Mouse (Mus musculus) neural tube, embryonic 15.5 days (tissue): Measurements from ENCODE around the gene Mapk8ip2. TPM values are rescaled to one million over a fixed set of nuclear protein-coding genes. Genes with fewer than 3 reads are reported as not detected.

Experiments used
- ATAC-seq: fragments of 200-750 bp; cut with Nextera tagmentation; 2 replicates; pipeline ENCODE4 v1.8.0; 2017; ENCODE audit warnings: mild to moderate bottlenecking, moderate TSS enrichment, moderate library complexity; ENCODE audit not compliant: low FRiP score
- H3K27ac ChIP-seq: fragments of 300-500 bp; sonication (generic); replicated peaks from 2 replicates; pipeline ENCODE4 v1.5.1; 2015; ENCODE audit warnings: mild to moderate bottlenecking, inconsistent platforms
- H3K27me3 ChIP-seq: fragments of 300-500 bp; sonication (generic); replicated peaks from 2 replicates; pipeline ENCODE4 v1.6.1; 2015; ENCODE audit warnings: inconsistent platforms
- H3K36me3 ChIP-seq: fragments of 300-500 bp; sonication (generic); 2 replicates; pipeline ENCODE4 v1.6.1; 2015; ENCODE audit warnings: inconsistent platforms
- H3K4me1 ChIP-seq: fragments of 300-500 bp; sonication (generic); 2 replicates; pipeline ENCODE4 v1.6.1; 2015; ENCODE audit warnings: inconsistent platforms
- H3K4me2 ChIP-seq: fragments of 300-500 bp; sonication (generic); 2 replicates; pipeline ENCODE4 v1.6.1; 2015; ENCODE audit warnings: inconsistent platforms, mild to moderate bottlenecking, moderate library complexity
- H3K4me3 ChIP-seq: fragments of 300-500 bp; sonication (generic); replicated peaks from 2 replicates; pipeline ENCODE4 v1.5.1; 2015; ENCODE audit warnings: mild to moderate bottlenecking, inconsistent platforms
- H3K9ac ChIP-seq: fragments of 300-500 bp; sonication (generic); replicated peaks from 2 replicates; pipeline ENCODE4 v1.6.1; 2015; ENCODE audit warnings: mild to moderate bottlenecking, inconsistent platforms
- H3K9me3 ChIP-seq: fragments of 300-500 bp; sonication (generic); replicated peaks from 2 replicates; pipeline ENCODE4 v1.6.1; 2016; ENCODE audit warnings: inconsistent platforms
- WGBS: fragments of 180-500 bp; shearing (Covaris S2); methylation state at CpG from one replicate; pipeline ENCODE4 v1.1.7; 2015; ENCODE audit warnings: mixed read lengths; 5-methylcytosine and 5-hydroxymethylcytosine counted together
- polyA plus RNA-seq: library from polyadenylated mRNA; unstranded; fragments of >200 nt; fragmentation: Nextera tagmentation; extraction: Ambion mirVana; gene quantifications from 2 replicates; pipeline ENCODE4 v1.2.1, GENCODE M21; 2015

Mapk8ip2 gene
- polyA plus RNA-seq, 1 experiment from 2014 or later = 85.4 TPM

DNA sequence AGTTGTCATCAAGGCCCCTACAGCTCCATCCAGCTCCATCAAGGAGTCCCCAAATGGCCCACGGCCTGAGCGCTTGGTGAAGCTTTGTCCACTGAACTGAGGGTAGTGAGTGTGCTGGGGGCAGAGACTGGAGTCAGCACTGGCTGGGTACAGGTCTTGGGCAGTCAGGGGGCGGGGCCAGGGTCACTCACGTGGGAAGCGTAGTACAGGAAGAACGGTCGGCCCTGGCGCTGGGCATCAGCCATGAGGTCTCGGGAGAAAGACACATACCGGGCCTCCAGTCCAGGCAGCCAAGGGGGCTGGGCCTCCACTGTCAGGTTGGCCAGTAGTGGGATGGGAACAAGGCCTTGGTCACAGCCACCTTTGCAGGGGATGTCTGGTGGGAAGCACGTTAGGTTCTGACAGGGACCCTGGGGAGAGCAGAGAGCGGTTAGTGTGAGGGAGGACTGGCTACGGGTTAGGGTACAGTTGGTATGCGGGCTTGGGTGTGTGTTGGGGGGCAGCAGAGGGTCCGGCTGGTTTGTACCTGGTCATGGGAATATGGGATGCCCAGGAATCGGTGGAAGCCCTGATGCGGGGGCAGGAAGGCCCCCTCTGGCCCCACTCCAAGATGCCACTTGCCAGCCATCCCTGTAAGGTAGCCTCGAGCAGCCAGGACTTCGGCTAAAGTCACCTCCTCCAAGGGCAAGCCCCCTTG lies 21.0 kb downstream of the Mapk8ip2 start:
- H3K4me2 ChIP-seq = peak overlapping the region; percentile 63
- H3K27me3 ChIP-seq = no peaks in the 10 kb centered on the region
- no peak overlapping the region for H3K27ac ChIP-seq
- no peaks in the 10 kb centered on the region for H3K36me3 ChIP-seq
- 93% methylated on average over 19 of the region's 19 CpGs for WGBS
- peaks cover 30% of the 10 kb centered on the region for H3K4me1 ChIP-seq
- no peaks in the 10 kb centered on the region for H3K9me3 ChIP-seq
- ATAC-seq = no peak
- peak overlapping the region; percentile 57 for H3K4me3 ChIP-seq
- no peak overlapping the region for H3K9ac ChIP-seq

DNA sequence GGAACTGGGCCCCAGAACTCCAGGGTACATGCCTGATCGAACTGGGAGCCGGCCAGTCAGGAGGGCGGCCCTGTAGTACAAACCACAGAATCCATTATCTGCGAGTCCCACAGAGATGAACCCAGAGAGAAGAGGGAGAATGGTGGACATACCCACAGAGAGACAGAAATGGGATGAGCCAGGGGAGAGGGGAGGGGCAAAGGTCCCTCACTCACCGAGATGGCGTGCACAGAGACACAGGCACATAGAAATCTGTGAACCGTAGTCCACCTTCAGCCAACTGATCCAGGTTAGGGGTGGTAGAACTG lies 21.5 kb downstream of the Mapk8ip2 start:
- H3K27ac ChIP-seq = peak overlapping the region; percentile 86; the same call in 1 of the 2 replicates
- peak overlapping the region; percentile 63 for H3K4me2 ChIP-seq
- no peaks in the 10 kb centered on the region for H3K36me3 ChIP-seq
- H3K27me3 ChIP-seq = no peaks in the 10 kb centered on the region
- no peaks in the 10 kb centered on the region for H3K9me3 ChIP-seq
- H3K4me1 ChIP-seq = peaks cover 30% of the 10 kb centered on the region
- peak overlapping the region; percentile 57 for H3K4me3 ChIP-seq
- peak; percentile 0; the same call in 1 of the 2 replicates for ATAC-seq
- 90% methylated on average over 7 of the region's 7 CpGs for WGBS
- H3K9ac ChIP-seq = peak overlapping the region; percentile 45

DNA sequence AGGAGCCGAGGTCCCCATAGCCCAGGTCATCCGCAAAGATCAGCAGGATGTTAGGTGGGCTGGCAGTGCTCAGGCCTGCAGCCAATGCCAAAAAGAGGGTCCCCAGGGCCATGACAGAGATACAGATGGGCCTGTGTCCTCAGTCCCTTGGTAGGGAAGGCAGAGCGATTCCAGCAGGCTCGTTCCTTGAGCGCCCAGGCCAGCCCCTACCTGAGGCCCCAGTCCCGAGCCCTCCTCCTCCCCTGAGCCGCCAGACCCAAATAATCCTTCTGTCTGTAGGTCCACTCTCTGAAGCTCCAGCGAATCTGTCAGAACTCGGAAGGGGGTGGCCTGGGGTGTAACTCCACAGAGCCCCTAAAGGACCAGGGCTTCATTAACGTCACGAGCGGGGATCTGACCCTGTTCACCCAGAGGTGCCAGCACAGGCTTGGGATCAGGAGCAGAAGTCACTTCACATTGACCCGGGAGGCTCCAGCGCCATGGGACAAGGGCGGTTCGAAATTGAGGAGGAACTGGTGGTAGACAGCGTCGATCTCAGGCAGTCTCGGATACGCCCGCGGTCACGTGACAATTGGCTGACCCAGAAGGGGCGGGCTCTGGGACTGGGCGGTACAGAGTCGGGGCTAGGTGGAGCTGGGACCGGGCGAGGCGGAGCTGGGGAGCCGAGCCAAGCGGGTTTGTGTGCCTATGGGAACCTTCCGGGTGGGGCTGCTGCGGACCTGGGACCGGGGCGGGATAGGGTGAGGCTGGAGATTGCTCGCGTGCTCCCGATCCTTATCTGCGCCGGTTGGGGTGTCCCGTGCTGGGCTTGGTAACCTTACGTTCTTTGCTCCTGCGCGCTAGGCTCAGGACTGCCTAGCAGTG lies 22.1 kb downstream of the Mapk8ip2 start:
- peak overlapping the region; percentile 45 for H3K9ac ChIP-seq
- H3K27ac ChIP-seq = peak overlapping the region; percentile 86
- peak; percentile 96 for ATAC-seq
- H3K4me3 ChIP-seq = peak overlapping the region; percentile 57
- peaks cover 30% of the 10 kb centered on the region for H3K4me1 ChIP-seq
- H3K4me2 ChIP-seq = peak overlapping the region; percentile 63
- H3K36me3 ChIP-seq = no peaks in the 10 kb centered on the region
- H3K9me3 ChIP-seq = no peaks in the 10 kb centered on the region
- no peaks in the 10 kb centered on the region for H3K27me3 ChIP-seq
- WGBS = 10% methylated on average over 39 of the region's 44 CpGs

DNA sequence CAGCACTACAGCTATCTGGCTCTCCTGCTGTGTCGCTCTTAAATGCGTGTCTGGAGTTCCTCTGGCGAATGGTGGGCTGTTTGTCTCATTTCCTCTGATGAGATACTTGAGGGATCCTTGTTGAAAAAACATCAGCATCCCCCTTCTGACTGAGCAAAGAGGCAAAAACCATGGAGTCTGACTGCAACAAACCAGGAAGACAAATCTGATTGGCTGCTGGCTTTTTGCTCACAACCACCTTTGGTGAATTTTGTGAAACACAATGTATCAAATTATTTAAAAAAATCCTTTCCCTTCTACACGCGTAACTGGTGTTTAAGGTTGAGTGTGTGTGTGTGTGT lies 22.7 kb downstream of the Mapk8ip2 start:
- WGBS = 9% methylated on average over 5 of the region's 5 CpGs
- ATAC-seq = peak; percentile 36

DNA sequence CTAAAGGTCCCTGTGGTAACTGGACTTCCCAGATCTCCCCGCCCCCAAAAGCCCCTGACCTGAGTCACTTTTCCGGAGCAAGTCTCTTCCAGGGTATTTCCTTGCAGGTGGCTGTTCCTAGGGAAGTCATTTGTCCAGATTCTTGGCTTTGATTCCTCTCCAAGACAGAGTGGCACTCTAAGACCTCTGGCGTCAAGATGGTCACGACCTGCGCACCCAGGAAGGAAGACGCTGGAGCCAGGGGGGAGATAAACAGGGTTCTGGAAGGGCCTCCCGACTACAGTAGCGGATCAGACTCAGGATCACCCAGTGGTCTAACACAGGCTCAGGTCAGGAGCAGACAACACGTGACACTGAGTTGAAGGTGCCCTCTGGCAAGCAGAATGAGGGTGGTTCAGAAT lies 23.4 kb downstream of the Mapk8ip2 start, which contains the start of gene Arsa:
TSS of gene Arsa (minus strand) at position 335 of the 401 bp plus-strand sequence.
- Histone ChIP-seq H3K4me3 (peak within 1 kb of the TSS; percentile 57), H3K9me3 (no peaks in the 10 kb centered on the region), H3K4me2 (peak within 1 kb of the TSS; percentile 63), H3K9ac (peak within 1 kb of the TSS; percentile 45), H3K36me3 (no peaks in the 10 kb centered on the region), H3K27me3 (no peaks in the 10 kb centered on the region), H3K27ac (peak within 1 kb of the TSS; percentile 86), H3K4me1 (peaks cover 30% of the 10 kb centered on the region)
- ATAC-seq = no peak
- WGBS = 40% methylated on average over 9 of the region's 9 CpGs

More for the DNA sequence above, 22.7 kb downstream of the Mapk8ip2 start:
- Histone ChIP-seq H3K27me3 (no peaks in the 10 kb centered on the region), H3K9ac (peak overlapping the region; percentile 45), H3K4me3 (peak overlapping the region; percentile 57), H3K4me1 (peaks cover 30% of the 10 kb centered on the region), H3K27ac (peak overlapping the region; percentile 86), H3K36me3 (no peaks in the 10 kb centered on the region), H3K9me3 (no peaks in the 10 kb centered on the region), H3K4me2 (peak overlapping the region; percentile 63)

DNA sequence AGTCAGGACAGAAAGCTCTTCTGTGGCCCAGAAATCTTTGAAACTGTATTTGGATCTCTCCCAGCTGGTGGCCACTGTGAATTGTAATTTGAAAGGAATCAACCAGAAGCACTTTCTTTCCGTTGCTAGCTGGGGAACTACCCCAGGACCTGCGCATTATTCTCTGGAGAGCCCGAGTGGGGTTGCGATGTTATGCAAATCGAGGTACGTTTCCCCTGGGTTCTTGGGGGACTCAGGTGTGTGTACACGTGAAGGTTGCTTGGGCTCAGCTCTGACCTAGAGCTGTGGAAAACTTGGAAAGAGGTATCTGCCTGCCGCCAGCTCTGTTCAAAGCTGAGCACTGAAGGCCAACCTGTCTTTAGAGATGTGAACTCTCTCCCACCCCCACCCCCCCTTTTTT lies 24.1 kb downstream of the Mapk8ip2 start:
- Histone ChIP-seq H3K4me2 (no peak overlapping the region), H3K9ac (no peak overlapping the region), H3K27me3 (no peaks in the 10 kb centered on the region), H3K27ac (no peak overlapping the region), H3K4me1 (peaks cover 30% of the 10 kb centered on the region), H3K9me3 (no peaks in the 10 kb centered on the region), H3K36me3 (no peaks in the 10 kb centered on the region), H3K4me3 (no peak overlapping the region)
- no peak for ATAC-seq
- WGBS = 45% methylated on average over 8 of the region's 8 CpGs

DNA sequence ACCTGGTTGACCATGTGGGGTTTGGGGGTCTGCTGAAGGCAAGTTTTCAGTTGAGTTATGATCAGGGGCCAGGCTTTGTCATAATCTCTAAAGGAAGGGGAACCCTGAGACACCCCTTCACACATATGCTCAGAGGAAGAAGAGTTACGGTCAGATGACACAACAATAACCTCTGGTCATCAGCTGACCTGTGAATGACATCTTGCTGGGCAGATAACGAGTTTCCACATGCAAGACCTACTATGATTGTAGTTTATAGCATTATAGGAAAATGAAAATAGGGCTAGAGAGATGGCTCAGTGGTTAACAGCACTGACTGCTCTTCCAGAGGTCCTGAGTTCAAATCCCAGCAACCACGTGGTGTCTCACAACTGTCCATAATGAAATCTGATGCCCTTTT lies 24.9 kb downstream of the Mapk8ip2 start:
- H3K9ac ChIP-seq = no peak overlapping the region
- no peak overlapping the region for H3K27ac ChIP-seq
- no peaks in the 10 kb centered on the region for H3K27me3 ChIP-seq
- WGBS = 83% methylated on average over 3 of the region's 3 CpGs
- peaks cover 30% of the 10 kb centered on the region for H3K4me1 ChIP-seq
- H3K4me2 ChIP-seq = no peak overlapping the region
- H3K4me3 ChIP-seq = no peak overlapping the region
- H3K9me3 ChIP-seq = no peaks in the 10 kb centered on the region
- ATAC-seq = no peak
- no peaks in the 10 kb centered on the region for H3K36me3 ChIP-seq

DNA sequence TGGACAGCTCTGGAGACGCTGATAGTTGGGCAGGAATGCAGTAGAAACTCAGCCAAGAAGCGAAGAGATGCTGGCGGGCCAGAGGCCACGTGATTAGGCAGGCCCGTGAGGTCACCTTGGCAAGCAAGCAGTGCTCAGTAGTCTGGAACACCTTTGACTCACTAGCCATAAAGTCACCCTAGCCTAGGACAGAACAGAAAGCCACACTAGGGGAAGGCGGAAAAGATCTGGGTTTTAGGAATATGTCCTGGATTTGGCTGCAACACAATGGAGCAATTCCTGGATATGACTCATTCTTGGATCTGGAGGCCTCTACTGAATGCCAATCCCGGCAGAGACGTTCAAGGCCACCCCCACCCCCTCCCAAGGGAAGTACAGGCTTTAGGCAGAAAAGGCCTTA lies 26.9 kb downstream of the Mapk8ip2 start:
- 88% methylated on average over 8 of the region's 8 CpGs for WGBS
- H3K9ac ChIP-seq = no peak overlapping the region
- H3K4me1 ChIP-seq = peaks cover 18% of the 10 kb centered on the region
- H3K36me3 ChIP-seq = no peaks in the 10 kb centered on the region
- H3K4me3 ChIP-seq = no peak overlapping the region
- H3K27me3 ChIP-seq = no peaks in the 10 kb centered on the region
- no peaks in the 10 kb centered on the region for H3K9me3 ChIP-seq
- ATAC-seq = no peak
- no peak overlapping the region for H3K4me2 ChIP-seq
- H3K27ac ChIP-seq = no peak overlapping the region

DNA sequence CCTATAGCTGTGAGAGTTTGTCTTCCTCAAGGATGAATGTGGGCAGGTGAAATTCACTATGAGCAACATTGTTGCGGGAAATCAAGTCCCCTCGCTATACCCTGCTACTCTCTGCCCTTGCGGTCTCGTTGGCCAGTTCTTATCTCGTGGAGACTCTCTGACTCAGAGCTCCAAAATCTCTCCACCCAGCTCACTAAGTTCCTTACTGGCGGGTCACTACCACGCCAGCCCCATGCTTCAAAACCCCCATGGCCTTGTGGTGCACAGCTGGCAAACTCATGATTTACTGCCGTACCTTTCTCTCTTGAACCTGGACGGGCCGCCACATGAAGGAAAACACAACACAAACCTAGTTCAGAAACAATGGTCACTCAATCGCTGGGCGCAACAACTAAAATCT lies 34.5 kb downstream of the Mapk8ip2 start:
- H3K27me3 ChIP-seq = no peaks in the 10 kb centered on the region
- H3K4me3 ChIP-seq = no peak overlapping the region
- no peak overlapping the region for H3K9ac ChIP-seq
- H3K36me3 ChIP-seq = no peaks in the 10 kb centered on the region
- H3K4me2 ChIP-seq = no peak overlapping the region
- H3K27ac ChIP-seq = no peak overlapping the region
- 85% methylated on average over 12 of the region's 12 CpGs for WGBS
- no peaks in the 10 kb centered on the region for H3K4me1 ChIP-seq
- no peaks in the 10 kb centered on the region for H3K9me3 ChIP-seq
- ATAC-seq = no peak

DNA sequence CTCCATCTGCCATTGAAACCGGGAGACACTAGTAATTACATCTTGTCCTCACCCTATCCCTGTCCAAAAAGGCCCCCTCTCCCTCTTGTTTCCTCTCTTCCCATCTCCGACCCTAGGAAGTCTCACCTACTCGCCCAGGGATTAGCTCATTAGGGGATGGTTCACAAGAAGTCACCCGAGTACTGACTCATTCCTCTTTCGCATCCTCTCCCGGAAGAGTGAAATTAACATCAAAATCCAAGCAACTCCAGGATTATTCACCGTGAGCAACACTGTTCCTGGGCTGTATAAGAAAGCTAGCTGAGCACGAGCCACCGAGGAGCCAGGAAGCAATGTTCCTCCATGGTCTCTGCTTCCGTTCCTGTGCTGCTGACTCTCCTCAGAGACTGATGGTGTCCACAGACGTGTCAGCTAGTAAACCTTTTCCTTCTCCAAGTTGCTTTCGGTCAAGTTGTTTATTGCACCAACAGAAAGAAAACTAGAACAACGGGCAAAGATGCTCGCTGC lies 35.0 kb downstream of the Mapk8ip2 start:
- H3K9me3 ChIP-seq = no peaks in the 10 kb centered on the region
- H3K4me3 ChIP-seq = no peak overlapping the region
- H3K27ac ChIP-seq = no peak overlapping the region
- WGBS = 56% methylated on average over 14 of the region's 14 CpGs
- H3K4me1 ChIP-seq = no peaks in the 10 kb centered on the region
- H3K4me2 ChIP-seq = no peak overlapping the region
- H3K27me3 ChIP-seq = no peaks in the 10 kb centered on the region
- no peak overlapping the region for H3K9ac ChIP-seq
- no peak for ATAC-seq
- no peaks in the 10 kb centered on the region for H3K36me3 ChIP-seq

DNA sequence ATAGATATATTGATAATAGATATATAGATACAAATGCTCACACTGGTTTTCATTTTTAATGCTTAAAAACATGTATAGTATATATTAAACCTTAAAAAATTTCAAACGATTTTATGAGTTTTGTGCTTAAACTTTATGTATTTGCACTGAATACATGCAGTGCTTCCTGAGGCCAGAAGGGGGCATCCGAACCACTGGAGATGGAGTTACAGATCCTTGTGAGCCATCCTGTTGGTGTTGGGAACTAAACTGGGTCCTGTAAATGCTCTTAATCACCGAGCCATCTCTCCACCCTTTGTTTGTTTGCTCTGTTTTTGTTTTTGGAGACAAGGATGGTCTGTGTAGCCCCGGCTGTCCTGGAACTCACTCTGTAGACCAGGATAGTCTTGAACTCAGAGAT lies 41.3 kb downstream of the Mapk8ip2 start:
- H3K27me3 ChIP-seq = peaks cover 8% of the 10 kb centered on the region; the same call in 1 of the 2 replicates
- WGBS = 80% methylated on average over 4 of the region's 4 CpGs
- H3K36me3 ChIP-seq = no peaks in the 10 kb centered on the region
- H3K4me2 ChIP-seq = no peak overlapping the region
- ATAC-seq = no peak
- peaks cover 22% of the 10 kb centered on the region for H3K4me1 ChIP-seq
- no peak overlapping the region for H3K9ac ChIP-seq
- no peaks in the 10 kb centered on the region for H3K9me3 ChIP-seq
- H3K27ac ChIP-seq = no peak overlapping the region
- no peak overlapping the region for H3K4me3 ChIP-seq

DNA sequence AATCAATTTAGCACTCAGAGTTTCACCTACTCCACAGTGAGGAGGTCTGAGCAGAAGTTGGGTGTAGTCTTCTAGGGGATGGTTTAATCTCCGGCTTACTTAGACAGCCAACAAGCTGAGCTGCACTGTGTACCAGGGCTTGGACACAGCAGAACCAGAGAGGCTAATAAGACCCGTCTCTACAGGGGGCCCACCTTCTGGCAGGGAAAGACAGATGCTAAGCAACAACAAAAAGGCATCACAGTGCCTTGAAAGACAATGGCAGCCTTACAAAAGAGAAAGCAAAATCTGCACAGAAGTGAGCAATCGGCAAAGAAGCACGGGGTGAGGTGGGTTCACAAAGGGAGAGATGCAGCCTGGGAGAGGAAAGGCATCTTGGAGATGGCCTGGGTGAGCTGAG lies 42.4 kb downstream of the Mapk8ip2 start:
- WGBS = 20% methylated on average over 4 of the region's 4 CpGs
- H3K4me2 ChIP-seq = no peak overlapping the region
- H3K27me3 ChIP-seq = peaks cover 8% of the 10 kb centered on the region; the same call in 1 of the 2 replicates
- no peak overlapping the region for H3K4me3 ChIP-seq
- H3K9ac ChIP-seq = no peak overlapping the region
- H3K27ac ChIP-seq = no peak overlapping the region
- peaks cover 33% of the 10 kb centered on the region for H3K4me1 ChIP-seq
- no peaks in the 10 kb centered on the region for H3K36me3 ChIP-seq
- no peaks in the 10 kb centered on the region for H3K9me3 ChIP-seq
- ATAC-seq = no peak
